Mouse (Mus musculus) lung, adult 2 months (tissue): ENCODE measurements around the gene Tomm40l. TPM values are rescaled to one million over a fixed set of nuclear protein-coding genes. Genes with fewer than 3 reads are reported as not detected.
A peak's percentile ranks its signal among the peaks of the same experiment; 100 is the strongest.

Source experiments
- DNase-seq: peaks from one replicate; pipeline ENCODE4 v3.0.0; 2022
- H3K4me1 ChIP-seq: fragments of 200-500 bp; 2 replicates; pipeline ENCODE4 v1.6.1; 2011; ENCODE audit warnings: low read length; ENCODE audit not compliant: control insufficient read depth, insufficient read depth
- H3K4me3 ChIP-seq: fragments of 200-500 bp; replicated peaks from 2 replicates; pipeline ENCODE3; 2011; ENCODE audit warnings: low read depth, mild to moderate bottlenecking, control low read depth, low read length; ENCODE audit errors: extremely low read depth
- CTCF ChIP-seq: fragments of 200-500 bp; IDR thresholded peaks from 2 replicates; pipeline ENCODE4 v1.5.1; 2011; ENCODE audit warnings: mild to moderate bottlenecking, low read length, control low read depth; ENCODE audit not compliant: insufficient read depth
- POLR2A ChIP-seq: fragments of 200-500 bp; IDR thresholded peaks from 2 replicates; pipeline ENCODE4 v1.6.1; 2011; ENCODE audit warnings: low read depth, mild to moderate bottlenecking, control low read depth, low read length, borderline replicate concordance; ENCODE audit errors: extremely low read depth
- WGBS: fragments of 180-500 bp; shearing (Covaris S2); methylation state at CpG from one replicate; pipeline ENCODE4 v1.1.7; 2018; 5-methylcytosine and 5-hydroxymethylcytosine counted together
- polyA plus RNA-seq: library from polyadenylated mRNA; depleted of rRNA; stranded (reverse); fragments of >200 nt; gene quantifications from 2 replicates; pipeline ENCODE4 v1.2.3, GENCODE M21; 2012; rRNA removed

Tomm40l gene
- polyA plus RNA-seq, 1 experiment, result 28.8 TPM

DNA sequence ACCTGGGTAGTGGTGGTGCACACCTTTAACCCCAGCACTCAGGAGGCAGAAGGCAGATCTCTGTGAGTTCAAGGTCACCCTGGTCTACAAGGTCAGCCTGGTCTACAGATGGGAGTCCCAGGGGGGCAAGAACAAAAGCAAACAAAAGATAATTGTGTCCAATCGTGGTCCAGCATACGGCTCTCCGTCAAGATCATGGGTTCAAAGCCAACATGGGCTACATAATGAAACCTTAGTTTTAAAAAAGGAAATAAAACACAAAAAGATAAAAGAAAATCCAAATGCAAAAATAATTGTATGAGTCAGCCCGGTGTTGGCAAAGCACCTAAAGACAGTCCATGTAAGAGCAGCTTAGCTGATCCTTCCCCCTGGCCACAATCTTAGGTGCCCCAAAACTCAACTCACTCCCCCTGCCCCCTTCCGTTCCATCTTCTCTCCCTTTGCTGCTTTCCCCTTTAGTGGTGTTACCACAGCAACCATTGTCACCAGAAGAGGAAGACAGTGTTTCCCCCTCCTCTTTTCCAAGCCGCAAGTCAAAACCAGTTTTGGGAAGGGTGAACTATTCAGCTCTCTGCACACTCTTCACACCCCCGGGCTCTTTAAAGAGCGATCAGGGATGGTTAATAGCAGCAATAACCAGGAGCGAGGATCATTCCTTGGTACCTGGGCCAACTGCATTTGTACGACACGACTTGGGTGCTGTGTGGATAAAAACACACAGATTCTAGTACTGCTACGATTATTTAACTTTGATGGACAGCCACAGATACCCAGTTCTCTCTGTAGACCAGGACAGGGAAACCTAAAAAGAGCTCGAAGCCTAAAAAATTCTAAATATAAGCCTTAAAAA, 34.2 kb downstream of the Tomm40l start:
- TF ChIP-seq CTCF (no peak), POLR2A (no peak)
- 73% methylated on average over 13 of the region's 13 CpGs for WGBS

DNA sequence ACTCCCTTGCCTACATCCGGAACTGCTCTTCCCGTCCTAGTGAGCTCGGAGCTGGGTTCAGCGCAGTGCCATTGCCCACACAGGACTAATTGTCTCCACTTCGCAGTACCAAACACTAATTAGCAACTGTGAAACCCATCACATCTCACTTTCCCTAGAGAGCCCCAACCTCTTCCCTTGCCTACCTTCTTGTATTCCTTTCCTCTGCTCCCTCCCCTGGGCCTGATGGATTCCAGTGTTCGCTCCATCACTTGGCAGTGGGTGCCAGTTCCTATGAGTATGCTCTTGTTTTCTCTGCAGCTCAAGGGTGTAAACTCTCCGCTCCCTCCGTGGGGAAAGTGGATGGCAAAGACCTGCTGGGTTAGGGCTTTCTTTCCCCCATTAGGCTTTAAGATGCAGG, 36.7 kb downstream of the Tomm40l start:
- H3K4me1 ChIP-seq, result peaks cover 18% of the 10 kb centered on the region
- no peak overlapping the region for H3K4me3 ChIP-seq
- no peak for DNase-seq
- TF ChIP-seq POLR2A (no peak), CTCF (no peak)
- 74% methylated on average over 8 of the region's 8 CpGs for WGBS

More for the DNA sequence above, 34.2 kb downstream of the Tomm40l start:
- H3K4me1 ChIP-seq, result peaks cover 18% of the 10 kb centered on the region
- DNase-seq, result no peak
- H3K4me3 ChIP-seq, result no peak overlapping the region

GRCm38 (mm10) chr1:171184314-171184713, 38.0 kb downstream of the Tomm40l start:
- peaks cover 18% of the 10 kb centered on the region for H3K4me1 ChIP-seq
- peak; percentile 52 for DNase-seq
- H3K4me3 ChIP-seq, result no peak overlapping the region
- TF ChIP-seq POLR2A (no peak), CTCF (peak; percentile 44; the same call in 1 of the 2 replicates)
- 14% methylated on average over 7 of the region's 7 CpGs for WGBS

DNA sequence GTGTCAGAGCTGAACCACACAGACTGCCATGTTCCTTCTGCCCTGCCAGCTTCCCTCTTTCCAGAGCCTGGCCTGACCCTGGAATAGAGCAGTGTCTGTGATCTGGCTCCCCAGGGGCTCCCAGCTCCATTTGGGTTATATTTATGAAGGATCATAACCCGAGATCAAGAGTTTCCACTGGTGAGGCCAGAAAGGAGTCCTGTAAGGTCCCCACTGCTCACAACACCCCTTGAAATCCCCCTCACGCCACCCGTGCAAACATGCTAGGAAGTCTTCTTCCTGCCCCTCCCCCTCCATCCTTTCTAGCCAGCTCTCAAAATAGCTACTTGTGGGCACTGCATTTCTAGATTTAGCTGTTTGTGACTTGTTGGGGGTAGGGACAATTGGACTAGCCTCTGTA, 38.7 kb downstream of the Tomm40l start:
- WGBS, result 23% methylated on average over 3 of the region's 3 CpGs
- no peak for DNase-seq
- Histone ChIP-seq H3K4me3 (no peak overlapping the region), H3K4me1 (peaks cover 18% of the 10 kb centered on the region)
- no peak for TF ChIP-seq CTCF
- TF ChIP-seq POLR2A, result no peak

- DNase-seq, result no peak
- Histone ChIP-seq H3K4me1 (peaks cover 18% of the 10 kb centered on the region), H3K4me3 (no peak overlapping the region)
- 88% methylated on average over 3 of the region's 3 CpGs for WGBS
- TF ChIP-seq POLR2A (no peak), CTCF (no peak)
These were observed 39.3 kb downstream of the Tomm40l start for GRCm38 (mm10) chr1:171183025-171183424.

DNA sequence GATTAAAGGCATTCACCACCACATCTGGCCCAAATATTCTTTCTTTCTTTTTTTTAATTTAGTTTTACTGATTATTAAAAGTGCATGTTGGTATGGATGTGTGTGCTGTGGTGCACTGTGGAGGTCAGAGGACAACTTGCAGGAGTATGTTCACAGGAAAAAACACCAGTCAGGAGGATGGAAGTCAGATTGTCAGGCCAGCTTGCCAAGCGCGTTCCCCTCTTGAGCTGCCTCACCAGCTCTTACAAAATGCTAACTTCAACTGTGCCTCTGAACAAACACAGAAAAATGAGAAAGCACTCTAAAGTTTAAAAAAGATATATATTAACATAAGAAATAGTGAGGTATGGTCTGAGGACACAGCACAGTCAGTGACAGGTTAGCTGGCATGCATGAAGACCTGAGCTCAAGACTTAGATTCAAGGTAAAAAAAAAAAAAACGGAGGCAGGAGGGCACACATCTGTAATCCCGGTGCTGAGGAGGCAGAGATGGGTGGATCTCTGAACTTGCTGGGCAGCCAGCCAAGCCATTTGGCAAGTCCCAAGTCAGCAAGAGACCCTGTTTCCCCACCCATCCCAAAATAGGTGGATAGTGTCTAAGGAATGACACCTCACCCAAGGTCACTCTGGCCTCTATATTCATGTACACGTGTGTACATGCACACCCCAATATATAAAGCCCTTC, 42.7 kb downstream of the Tomm40l start:
- no peak for DNase-seq
- WGBS, result 52% methylated on average over 5 of the region's 5 CpGs
- Histone ChIP-seq H3K4me1 (peaks cover 11% of the 10 kb centered on the region), H3K4me3 (no peak overlapping the region)
- TF ChIP-seq POLR2A (no peak), CTCF (no peak)

DNA sequence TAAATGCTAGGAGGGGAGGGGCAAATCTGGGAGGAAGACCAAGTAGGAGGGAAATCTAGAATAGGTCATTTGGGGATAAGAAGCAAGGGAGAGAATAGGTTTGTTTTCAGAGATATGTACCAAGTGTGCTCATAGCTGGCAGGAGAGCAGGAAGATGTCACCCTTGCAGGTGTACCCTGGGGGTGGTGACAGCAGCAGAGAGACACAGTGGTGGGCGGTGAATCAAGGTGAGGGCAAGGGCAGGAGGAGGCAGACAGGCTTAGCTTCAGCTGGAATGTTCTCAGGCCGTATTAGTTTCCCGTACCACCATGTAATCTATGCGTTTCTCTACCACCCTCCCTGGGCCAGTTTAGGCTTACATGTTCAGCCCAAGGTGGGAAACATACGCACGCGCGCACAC, 49.5 kb downstream of the Tomm40l start:
- Histone ChIP-seq H3K4me1 (peaks cover 8% of the 10 kb centered on the region), H3K4me3 (no peak overlapping the region)
- DNase-seq, result no peak
- TF ChIP-seq POLR2A (no peak), CTCF (no peak)
- 97% methylated on average over 8 of the region's 8 CpGs for WGBS

GRCm38 (mm10) chr1:171171138-171171537, 51.2 kb downstream of the Tomm40l start:
- H3K4me1 ChIP-seq, result peaks cover 8% of the 10 kb centered on the region
- no peak overlapping the region for H3K4me3 ChIP-seq
- TF ChIP-seq CTCF (no peak), POLR2A (no peak)
- no peak for DNase-seq
- 25% methylated on average over 3 of the region's 3 CpGs for WGBS

- H3K4me1 ChIP-seq, result peaks cover 8% of the 10 kb centered on the region
- H3K4me3 ChIP-seq, result no peak overlapping the region
- DNase-seq, result no peak
- WGBS, result 29% methylated on average over 3 of the region's 3 CpGs
- TF ChIP-seq CTCF (no peak), POLR2A (no peak)
These were observed 52.4 kb downstream of the Tomm40l start for GRCm38 (mm10) chr1:171169913-171170312.

DNA sequence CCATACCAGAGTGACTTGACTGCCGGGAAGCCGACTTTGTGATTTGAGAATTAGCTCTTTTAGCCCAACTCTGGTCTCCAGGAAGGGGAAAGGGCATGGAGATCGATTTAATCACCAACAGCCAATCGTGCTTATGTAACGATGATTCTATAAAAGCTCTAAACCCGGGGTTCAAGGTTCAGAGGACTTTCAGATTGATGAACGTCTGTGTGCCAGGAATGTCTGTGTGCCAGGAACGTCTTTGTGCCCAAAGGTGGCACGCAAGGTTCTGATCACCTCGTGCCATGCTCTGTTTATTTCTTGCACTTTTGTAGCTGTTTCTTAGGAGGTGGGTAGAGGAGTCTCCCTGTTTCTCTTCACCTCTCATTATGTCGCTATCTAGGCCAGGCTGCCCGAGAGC, 53.4 kb downstream of the Tomm40l start:
- Histone ChIP-seq H3K4me1 (peaks cover 8% of the 10 kb centered on the region), H3K4me3 (no peak overlapping the region)
- TF ChIP-seq CTCF, result no peak
- no peak for TF ChIP-seq POLR2A
- no peak for DNase-seq
- WGBS, result 88% methylated on average over 12 of the region's 12 CpGs

Other genes starting within 250 kb of the Tomm40l start
- 16.3 and 16.4 TPM in 2 replicates for gene Fcgr2b, start 246.0 kb downstream of the Tomm40l start, polyA plus RNA-seq
- gene Fcgr4, start 203.6 kb downstream of the Tomm40l start, polyA plus RNA-seq, result 6.8 and 7.9 TPM in 2 replicates
- 19.5 and 23.3 TPM in 2 replicates for gene Fcgr3, start 157.6 kb downstream of the Tomm40l start, polyA plus RNA-seq
- 28.2 and 45.5 TPM in 2 replicates for gene Cfap126, start 108.6 kb downstream of the Tomm40l start, polyA plus RNA-seq
- gene Sdhc, start 71.9 kb downstream of the Tomm40l start, polyA plus RNA-seq, result 136 and 191 TPM in 2 replicates
- 15.9 and 24.9 TPM in 2 replicates for gene Mpz, start 71.8 kb downstream of the Tomm40l start, polyA plus RNA-seq
- gene Pcp4l1, start 26.2 kb downstream of the Tomm40l start, polyA plus RNA-seq, result 37.5 and 59.8 TPM in 2 replicates
- gene Nr1i3, start 8.5 kb downstream of the Tomm40l start, polyA plus RNA-seq, result 0.25 TPM in 1 of 2 replicates, not detected in the other
- 4.7 and 7.2 TPM in 2 replicates for gene Apoa2, start 2.5 kb upstream of the Tomm40l start, polyA plus RNA-seq
- 117 and 158 TPM in 2 replicates for gene Fcer1g, start 11.9 kb upstream of the Tomm40l start, polyA plus RNA-seq
- 1.2 and 1.3 TPM in 2 replicates for gene Adamts4, start 27.9 kb upstream of the Tomm40l start, polyA plus RNA-seq
- 78.8 and 118 TPM in 2 replicates for gene Ndufs2, start 28.9 kb upstream of the Tomm40l start, polyA plus RNA-seq
- gene B4galt3, start 47.8 kb upstream of the Tomm40l start, polyA plus RNA-seq, result 72.0 and 75.8 TPM in 2 replicates
- gene Ppox, start 58.7 kb upstream of the Tomm40l start, polyA plus RNA-seq, result 40.6 and 49.0 TPM in 2 replicates
- gene Usp21, start 65.5 kb upstream of the Tomm40l start, polyA plus RNA-seq, result 42.3 and 51.2 TPM in 2 replicates
- 18.8 and 22.2 TPM in 2 replicates for gene Ufc1, start 72.5 kb upstream of the Tomm40l start, polyA plus RNA-seq
- gene Dedd, start 106.6 kb upstream of the Tomm40l start, polyA plus RNA-seq, result 34.5 and 47.0 TPM in 2 replicates
- gene Nit1, start 123.1 kb upstream of the Tomm40l start, polyA plus RNA-seq, result 42.7 and 44.1 TPM in 2 replicates
- 9.0 and 20.0 TPM in 2 replicates for gene Pfdn2, start 123.2 kb upstream of the Tomm40l start, polyA plus RNA-seq
- gene Klhdc9, start 138.3 kb upstream of the Tomm40l start, polyA plus RNA-seq, result 1.9 and 3.4 TPM in 2 replicates
- gene Nectin4, start 147.6 kb upstream of the Tomm40l start, polyA plus RNA-seq, result 10.3 and 19.2 TPM in 2 replicates
- 11.6 and 17.5 TPM in 2 replicates for gene Arhgap30, start 166.4 kb upstream of the Tomm40l start, polyA plus RNA-seq
- gene Usf1, start 188.8 kb upstream of the Tomm40l start, polyA plus RNA-seq, result 95.3 and 107 TPM in 2 replicates
- 8.9 and 16.2 TPM in 2 replicates for gene Tstd1, start 196.4 kb upstream of the Tomm40l start, polyA plus RNA-seq
- gene F11r, start 215.0 kb upstream of the Tomm40l start, polyA plus RNA-seq, result 108 and 149 TPM in 2 replicates